Comparison of ENCODE assay signal across 24 mouse cellular contexts in genomic region chr9:120823397-120823796, GRCm38 (mm10).
DNase-seq lines count a peak whose midpoint lies in the region; ATAC-seq lines count a peak whose summit lies in the region.
"Had no signal": no experiment of that assay in that cellular context is flagged by ENCODE, and none has a peak within 500 bp of the region (broad histone marks: within the 10 kb centered on the region; RNA-seq: fewer than 3 reads in every experiment).

No protein-coding gene starts in this region.

- peaks cover 4% of the 10 kb centered on the region; the same call in 1 of the 2 replicates for H3K4me1 ChIP-seq in forebrain, embryonic 16.5 days (replicated peaks; ENCODE audit: control insufficient read depth, insufficient read depth, low read length)
- H3K4me1 ChIP-seq: embryonic facial prominence, embryonic 15.5 days; heart, embryonic 15.5 days; hindbrain, embryonic 10.5 days; limb, embryonic 15.5 days; neural tube, embryonic 13.5 days had no signal

- no peak overlapping the region for H3K4me2 ChIP-seq in forebrain, embryonic 16.5 days (ENCODE audit: low read length)
- H3K4me2 ChIP-seq: embryonic facial prominence, embryonic 15.5 days; heart, embryonic 15.5 days; limb, embryonic 15.5 days; neural tube, embryonic 13.5 days had no signal

- H3K27me3 ChIP-seq in forebrain, embryonic 16.5 days (replicated peaks; ENCODE audit: control insufficient read depth, insufficient read depth, low read length) = no peaks in the 10 kb centered on the region
- H3K27me3 ChIP-seq: embryonic facial prominence, embryonic 15.5 days; heart, embryonic 15.5 days; limb, embryonic 15.5 days; neural tube, embryonic 13.5 days had no signal

- 50% methylated on average over 6 of the region's 6 CpGs for WGBS in forebrain, embryonic 16.5 days

- intact Hi-C loops in left cerebral cortex, postnatal 4 days (cut with DNase I) = no loop called here

- H3K9ac ChIP-seq in forebrain, embryonic 16.5 days (replicated peaks; ENCODE audit: low read depth, low read length) = no peak overlapping the region
- H3K9ac ChIP-seq: embryonic facial prominence, embryonic 15.5 days; heart, embryonic 15.5 days; limb, embryonic 15.5 days; liver, postnatal 0 days; neural tube, embryonic 13.5 days had no signal

- H3K9me3 ChIP-seq in forebrain, embryonic 16.5 days (ENCODE audit: control insufficient read depth, low read length) = no peaks in the 10 kb centered on the region
- H3K9me3 ChIP-seq: embryonic facial prominence, embryonic 15.5 days; G1E; heart, embryonic 15.5 days; hindbrain, embryonic 10.5 days; limb, embryonic 15.5 days; neural tube, embryonic 13.5 days had no signal

- H3K36me3 ChIP-seq in forebrain, embryonic 16.5 days (ENCODE audit: control insufficient read depth, insufficient read depth) = no peaks in the 10 kb centered on the region
- H3K36me3 ChIP-seq: embryonic facial prominence, embryonic 15.5 days; G1E; heart, embryonic 15.5 days; hindbrain, embryonic 10.5 days; limb, embryonic 15.5 days; neural tube, embryonic 13.5 days had no signal

- H3K4me3 ChIP-seq in forebrain, embryonic 16.5 days (replicated peaks; ENCODE audit: low read length) = no peak overlapping the region
- H3K4me3 ChIP-seq: embryonic facial prominence, embryonic 15.5 days; heart, adult 2 months; heart, embryonic 15.5 days; hindbrain, embryonic 10.5 days; limb, embryonic 15.5 days; neural tube, embryonic 13.5 days had no signal

- peak; percentile 13 for DNase-seq in left cerebral cortex, postnatal 4 days
- no peak for DNase-seq in left cerebral cortex, adult 8-10 months (ENCODE audit: low spot score in 2 of 2)
- peak; percentile 36 for DNase-seq in right cerebral cortex, adult 18-20 months
- no peak for DNase-seq in right cerebral cortex, postnatal 4 days
- peak; percentile 47 for DNase-seq in telencephalon, adult 2 months (ENCODE audit: low read depth, low spot score)
- DNase-seq in cerebellum, adult 18-20 months = no peak
- no peak for DNase-seq in adrenal gland, postnatal 4 days (ENCODE audit: low spot score in 2 of 2)
- DNase-seq: adrenal gland, postnatal 10 days; cerebellum, adult 9-11 months; embryo, embryonic 11 days; gastrocnemius, postnatal 14 days; heart, adult 2 months; kidney, adult 18-20 months; kidney, postnatal 10 days; liver, postnatal 0 days had no signal

- ATAC-seq in forebrain, embryonic 16.5 days = peak; percentile 77
- ATAC-seq: liver, postnatal 0 days; midbrain, embryonic 16.5 days had no signal

- 0 out of 2 replicates have a peak overlapping the region, but pooled peaks have one; percentile 39 for H3K27ac ChIP-seq in forebrain, embryonic 16.5 days (ENCODE audit: low read length)
- H3K27ac ChIP-seq: embryonic facial prominence, embryonic 15.5 days; heart, adult 2 months; heart, embryonic 15.5 days; hindbrain, embryonic 10.5 days; limb, embryonic 15.5 days; macrophage; neural tube, embryonic 13.5 days had no signal

Comparison
In these comparisons a context has a peak if more than half of its experiments do, and no peak if none do; other contexts are left out.
1. DNase-seq: peak in left cerebral cortex, postnatal 4 days (single experiment), right cerebral cortex, adult 18-20 months (single experiment) and telencephalon, adult 2 months (single experiment); none in left cerebral cortex, adult 8-10 months (0 of 2), right cerebral cortex, postnatal 4 days (single experiment), cerebellum, adult 18-20 months (0 of 2) and adrenal gland, postnatal 4 days (0 of 2).